Mouse (Mus musculus) forebrain, embryonic 13.5 days (tissue): ENCODE measurements around the gene Lrp10. TPM values are rescaled to one million over a fixed set of nuclear protein-coding genes. Genes with fewer than 3 reads are reported as not detected.

Experiments used
- ATAC-seq: fragments of 200-750 bp; cut with Nextera tagmentation; 2 replicates; pipeline ENCODE4 v1.8.0; 2017
- H3K27ac ChIP-seq: fragments of 300-500 bp; sonication (generic); 2 replicates; pipeline ENCODE4 v1.5.1; 2015; ENCODE audit warnings: inconsistent platforms, mild to moderate bottlenecking, moderate library complexity
- H3K27me3 ChIP-seq: fragments of 300-500 bp; sonication (generic); 2 replicates; pipeline ENCODE4 v1.6.1; 2015; ENCODE audit warnings: mild to moderate bottlenecking, inconsistent platforms
- H3K36me3 ChIP-seq: fragments of 300-500 bp; sonication (generic); 2 replicates; pipeline ENCODE4 v1.6.1; 2015; ENCODE audit warnings: mild to moderate bottlenecking, inconsistent platforms; ENCODE audit not compliant: poor library complexity, severe bottlenecking
- H3K4me1 ChIP-seq: fragments of 300-500 bp; sonication (generic); 2 replicates; pipeline ENCODE4 v1.6.1; 2015; ENCODE audit warnings: inconsistent platforms
- H3K4me2 ChIP-seq: fragments of 300-500 bp; sonication (generic); 2 replicates; pipeline ENCODE4 v1.6.1; 2015; ENCODE audit warnings: inconsistent platforms, mild to moderate bottlenecking, moderate library complexity
- H3K4me3 ChIP-seq: fragments of 300-500 bp; sonication (generic); 2 replicates; pipeline ENCODE4 v1.5.1; 2015; ENCODE audit warnings: mild to moderate bottlenecking, inconsistent platforms
- H3K9ac ChIP-seq: fragments of 300-500 bp; sonication (generic); 2 replicates; pipeline ENCODE4 v1.6.1; 2015; ENCODE audit warnings: mild to moderate bottlenecking, inconsistent platforms
- H3K9me3 ChIP-seq: fragments of 300-500 bp; sonication (generic); replicated peaks from 2 replicates; pipeline ENCODE4 v1.6.1; 2016; ENCODE audit warnings: inconsistent platforms
- WGBS: fragments of 180-500 bp; shearing (Covaris S2); methylation state at CpG from one replicate; pipeline ENCODE4 v1.1.7; 2015; 5-methylcytosine and 5-hydroxymethylcytosine counted together
- polyA plus RNA-seq: library from polyadenylated mRNA; unstranded; fragments of >200 nt; fragmentation: Nextera tagmentation; extraction: Ambion mirVana; gene quantifications from 2 replicates; pipeline ENCODE4 v1.2.1, GENCODE M21; 2015

Gene Lrp10
- polyA plus RNA-seq, result 19.9 and 24.4 TPM in 2 replicates

GRCm38 (mm10) chr14:54463959-54464292, at the start of gene Lrp10:
Gene Lrp10, plus strand, starts transcription at chr14:54464137.
- peaks cover 15% of the 10 kb centered on the region for H3K36me3 ChIP-seq
- H3K9ac ChIP-seq, result peak within 1 kb of the TSS; percentile 82
- H3K27me3 ChIP-seq, result no peaks in the 10 kb centered on the region
- 0% methylated on average over 33 of the region's 35 CpGs for WGBS
- H3K4me2 ChIP-seq, result peak within 1 kb of the TSS; percentile 87
- peak within 1 kb of the TSS; percentile 70 for H3K4me3 ChIP-seq
- H3K4me1 ChIP-seq, result peaks cover 12% of the 10 kb centered on the region
- peak within 1 kb of the TSS; percentile 54 for H3K27ac ChIP-seq
- no peaks in the 10 kb centered on the region for H3K9me3 ChIP-seq
- peak; percentile 93 for ATAC-seq

- peaks cover 32% of the 10 kb centered on the region for H3K27me3 ChIP-seq
Measured at GRCm38 (mm10) chr14:54415241-54416020, 48.5 kb upstream of the Lrp10 start.

GRCm38 (mm10) chr14:54416229-54416775, 47.6 kb upstream of the Lrp10 start:
- Histone ChIP-seq H3K36me3 (no peaks in the 10 kb centered on the region), H3K4me1 (peaks cover 9% of the 10 kb centered on the region), H3K27ac (no peak overlapping the region), H3K4me2 (no peak overlapping the region), H3K9me3 (no peaks in the 10 kb centered on the region), H3K9ac (no peak overlapping the region), H3K4me3 (no peak overlapping the region), H3K27me3 (peaks cover 32% of the 10 kb centered on the region)
- ATAC-seq, result no peak
- WGBS, result 34% methylated on average over 5 of the region's 5 CpGs

More at GRCm38 (mm10) chr14:54415241-54416020, 48.5 kb upstream of the Lrp10 start:
- no peaks in the 10 kb centered on the region for H3K36me3 ChIP-seq
- H3K27ac ChIP-seq, result no peak overlapping the region
- no peak overlapping the region for H3K4me3 ChIP-seq
- no peaks in the 10 kb centered on the region for H3K9me3 ChIP-seq
- H3K4me1 ChIP-seq, result peaks cover 10% of the 10 kb centered on the region
- no peak overlapping the region for H3K4me2 ChIP-seq
- WGBS, result 12% methylated on average over 13 of the region's 13 CpGs
- ATAC-seq, result no peak
- no peak overlapping the region for H3K9ac ChIP-seq

- ATAC-seq, result no peak
- H3K9ac ChIP-seq, result no peak overlapping the region
- WGBS, result 57% methylated on average over 4 of the region's 4 CpGs
Measured at GRCm38 (mm10) chr14:54416830-54417229, 47.1 kb upstream of the Lrp10 start.

GRCm38 (mm10) chr14:54417623-54418081, 46.3 kb upstream of the Lrp10 start, which contains the start of gene Slc7a7:
Gene Slc7a7, minus strand, starts transcription at chr14:54417780.
- no peak for ATAC-seq
- Histone ChIP-seq H3K4me2 (peak within 1 kb of the TSS; percentile 27), H3K4me3 (no peak within 1 kb of the TSS)

More at GRCm38 (mm10) chr14:54416830-54417229, 47.1 kb upstream of the Lrp10 start:
- H3K4me2 ChIP-seq, result no peak overlapping the region
- H3K27me3 ChIP-seq, result peaks cover 32% of the 10 kb centered on the region
- H3K4me1 ChIP-seq, result peaks cover 9% of the 10 kb centered on the region
- no peak overlapping the region for H3K4me3 ChIP-seq
- H3K27ac ChIP-seq, result no peak overlapping the region
- H3K9me3 ChIP-seq, result no peaks in the 10 kb centered on the region
- no peaks in the 10 kb centered on the region for H3K36me3 ChIP-seq

GRCm38 (mm10) chr14:54421014-54421413, 42.9 kb upstream of the Lrp10 start:
- Histone ChIP-seq H3K27ac (no peak overlapping the region), H3K36me3 (no peaks in the 10 kb centered on the region), H3K9ac (no peak overlapping the region), H3K4me1 (0 out of 2 replicates have a peak, but pooled peaks cover 3% of the 10 kb centered on the region), H3K9me3 (no peaks in the 10 kb centered on the region), H3K4me3 (no peak overlapping the region), H3K27me3 (peaks cover 16% of the 10 kb centered on the region), H3K4me2 (no peak overlapping the region)
- 89% methylated on average over 2 of the region's 2 CpGs for WGBS
- no peak for ATAC-seq

More at GRCm38 (mm10) chr14:54417623-54418081, 46.3 kb upstream of the Lrp10 start, which contains the start of gene Slc7a7:
- H3K9ac ChIP-seq, result no peak within 1 kb of the TSS; the same call in 1 of the 2 replicates
- no peaks in the 10 kb centered on the region for H3K9me3 ChIP-seq
- H3K4me1 ChIP-seq, result peaks cover 9% of the 10 kb centered on the region
- H3K36me3 ChIP-seq, result no peaks in the 10 kb centered on the region
- H3K27ac ChIP-seq, result no peak within 1 kb of the TSS
- peaks cover 32% of the 10 kb centered on the region for H3K27me3 ChIP-seq
- 8% methylated on average over 19 of the region's 19 CpGs for WGBS

- Histone ChIP-seq H3K27ac (no peak overlapping the region), H3K9ac (no peak overlapping the region), H3K4me3 (no peak overlapping the region), H3K9me3 (no peaks in the 10 kb centered on the region), H3K36me3 (peaks cover under 1% of the 10 kb centered on the region), H3K27me3 (no peaks in the 10 kb centered on the region), H3K4me1 (peaks cover 16% of the 10 kb centered on the region), H3K4me2 (no peak overlapping the region)
- 58% methylated on average over 5 of the region's 5 CpGs for WGBS
- no peak for ATAC-seq
Measured at GRCm38 (mm10) chr14:54423406-54423805, 40.5 kb upstream of the Lrp10 start.

GRCm38 (mm10) chr14:54424634-54425033, 39.3 kb upstream of the Lrp10 start:
- Histone ChIP-seq H3K4me1 (peaks cover 28% of the 10 kb centered on the region), H3K27me3 (no peaks in the 10 kb centered on the region), H3K4me3 (no peak overlapping the region), H3K9ac (no peak overlapping the region), H3K9me3 (no peaks in the 10 kb centered on the region), H3K36me3 (peaks cover 13% of the 10 kb centered on the region), H3K4me2 (no peak overlapping the region), H3K27ac (no peak overlapping the region)
- ATAC-seq, result no peak
- 85% methylated on average over 1 of the region's 1 CpGs for WGBS

- peak overlapping the region; percentile 80 for H3K4me3 ChIP-seq
- no peaks in the 10 kb centered on the region for H3K27me3 ChIP-seq
- no peak for ATAC-seq
- no peaks in the 10 kb centered on the region for H3K9me3 ChIP-seq
- peak overlapping the region; percentile 61; the same call in 1 of the 2 replicates for H3K4me2 ChIP-seq
- H3K9ac ChIP-seq, result no peak overlapping the region
- WGBS, result 92% methylated on average over 1 of the region's 1 CpGs
- no peak overlapping the region for H3K27ac ChIP-seq
- peaks cover 37% of the 10 kb centered on the region for H3K4me1 ChIP-seq
- H3K36me3 ChIP-seq, result peaks cover 14% of the 10 kb centered on the region
Measured at GRCm38 (mm10) chr14:54425540-54425939, 38.4 kb upstream of the Lrp10 start.

GRCm38 (mm10) chr14:54426003-54426688, 37.8 kb upstream of the Lrp10 start:
- WGBS, result 31% methylated on average over 14 of the region's 14 CpGs
- Histone ChIP-seq H3K27ac (peak overlapping the region; percentile 89), H3K9me3 (no peaks in the 10 kb centered on the region), H3K9ac (peak overlapping the region; percentile 90), H3K36me3 (peaks cover 14% of the 10 kb centered on the region), H3K4me2 (peak overlapping the region; percentile 61), H3K27me3 (no peaks in the 10 kb centered on the region), H3K4me3 (peak overlapping the region; percentile 80), H3K4me1 (peaks cover 42% of the 10 kb centered on the region)
- ATAC-seq, result peak; percentile 28; the same call in 1 of the 2 replicates

GRCm38 (mm10) chr14:54426689-54427398, 37.1 kb upstream of the Lrp10 start, which contains the start of gene Mrpl52:
Gene Mrpl52, plus strand, starts transcription at chr14:54426909.
- WGBS, result under 1% methylated on average over 48 of the region's 48 CpGs
- H3K4me1 ChIP-seq, result peaks cover 43% of the 10 kb centered on the region
- H3K9ac ChIP-seq, result peak within 1 kb of the TSS; percentile 90
- H3K36me3 ChIP-seq, result peaks cover 14% of the 10 kb centered on the region
- no peaks in the 10 kb centered on the region for H3K27me3 ChIP-seq
- peak within 1 kb of the TSS; percentile 61 for H3K4me2 ChIP-seq
- ATAC-seq, result peak; percentile 82
- H3K9me3 ChIP-seq, result no peaks in the 10 kb centered on the region
- H3K4me3 ChIP-seq, result peak within 1 kb of the TSS; percentile 80
- H3K27ac ChIP-seq, result peak within 1 kb of the TSS; percentile 89
